Mouse (Mus musculus): ENCODE measurements around the gene Tbc1d30. TPM values are rescaled to one million over a fixed set of nuclear protein-coding genes. Genes with fewer than 3 reads are reported as not detected.

Tbc1d30 gene
- 22.9 and 24.2 TPM in 2 replicates for polyA plus RNA-seq (2012; rRNA removed)

DNA sequence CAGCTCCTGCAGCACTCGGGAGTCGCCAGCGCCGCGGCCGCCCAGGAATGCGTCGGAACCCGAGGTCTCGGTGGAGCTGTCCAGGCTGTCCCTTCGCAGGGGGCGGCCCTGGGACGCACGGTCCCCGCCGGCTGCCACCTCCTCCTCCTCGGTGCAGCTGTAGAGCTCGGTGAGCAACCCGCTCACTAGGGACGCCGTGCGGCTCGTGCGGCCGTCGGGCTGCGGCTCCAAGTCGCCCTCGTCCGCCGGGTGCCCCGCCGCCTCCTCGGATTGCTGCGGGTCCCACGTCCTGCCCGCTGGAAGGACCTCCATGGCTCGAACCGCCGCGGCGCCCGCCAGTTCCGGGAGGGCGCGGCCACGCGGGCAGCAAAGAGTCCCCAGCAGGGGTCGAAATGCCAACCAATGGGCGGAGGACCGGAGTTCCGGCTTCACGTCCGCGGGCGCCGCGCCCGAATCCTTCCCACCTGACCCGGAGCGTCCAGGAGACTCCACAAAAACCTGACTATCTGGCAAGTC is at the start of gene Tbc1d30:
Tbc1d30 (minus strand) TSS at position 213 of the 516 bp plus-strand sequence.

GRCm38 (mm10) chr10:121364801-121365564 is 13.9 kb upstream of the Tbc1d30 start, which contains the start of gene Gns:
Gene Gns, plus strand, starts transcription at chr10:121365090.

Other genes starting within 250 kb of the Tbc1d30 start
- 27.9 and 28.9 TPM in 2 replicates for gene Gns, start 13.8 kb upstream of the Tbc1d30 start, polyA plus RNA-seq (2012; rRNA removed)
- gene Rassf3, start 125.1 kb upstream of the Tbc1d30 start, polyA plus RNA-seq (2012; rRNA removed): 5.7 and 7.6 TPM in 2 replicates
- gene Tbk1, start 235.5 kb upstream of the Tbc1d30 start, polyA plus RNA-seq (2012; rRNA removed): 34.3 and 34.5 TPM in 2 replicates